Mouse (Mus musculus) limb, embryonic 10.5 days (tissue): ENCODE measurements at regions not wholly inside any gene's neighbourhood (a gene's known extent, or its start where the extent isn't known, plus 50 kb on each side); places are given as distances from the start of the nearest gene placed in this dataset.
"Not testable (repeated sequence)": the region's sequence is repeated elsewhere in the genome, so short reads cannot be mapped to it uniquely, and the experiment has no call there.

Source experiments
- DNase-seq: peaks from one replicate; pipeline ENCODE4 v3.0.0-alpha.2; 2017; ENCODE audit warnings: low spot score
- H3K27ac ChIP-seq: fragments of 300-500 bp; sonication (generic); 2 replicates; pipeline ENCODE4 v1.5.1; 2016; ENCODE audit warnings: mild to moderate bottlenecking
- H3K27me3 ChIP-seq: fragments of 300-500 bp; sonication (generic); 2 replicates; pipeline ENCODE4 v1.6.1; 2016; ENCODE audit warnings: low read depth, mild to moderate bottlenecking; ENCODE audit not compliant: poor library complexity, severe bottlenecking
- H3K36me3 ChIP-seq: fragments of 300-500 bp; sonication (generic); 2 replicates; pipeline ENCODE4 v1.6.1; 2016; ENCODE audit warnings: mild to moderate bottlenecking, moderate library complexity
- H3K4me1 ChIP-seq: fragments of 300-500 bp; sonication (generic); 2 replicates; pipeline ENCODE4 v1.6.1; 2016
- H3K4me3 ChIP-seq: fragments of 300-500 bp; sonication (generic); 2 replicates; pipeline ENCODE4 v1.5.1; 2016; ENCODE audit warnings: mild to moderate bottlenecking, moderate library complexity
- H3K9me3 ChIP-seq: fragments of 300-500 bp; sonication (generic); replicated peaks from 2 replicates; pipeline ENCODE4 v1.6.1; 2016; ENCODE audit warnings: mild to moderate bottlenecking
- WGBS: fragments of 180-500 bp; shearing (Covaris S2); methylation state at CpG from one replicate; pipeline ENCODE4 v1.1.7; 2016; 5-methylcytosine and 5-hydroxymethylcytosine counted together

DNA sequence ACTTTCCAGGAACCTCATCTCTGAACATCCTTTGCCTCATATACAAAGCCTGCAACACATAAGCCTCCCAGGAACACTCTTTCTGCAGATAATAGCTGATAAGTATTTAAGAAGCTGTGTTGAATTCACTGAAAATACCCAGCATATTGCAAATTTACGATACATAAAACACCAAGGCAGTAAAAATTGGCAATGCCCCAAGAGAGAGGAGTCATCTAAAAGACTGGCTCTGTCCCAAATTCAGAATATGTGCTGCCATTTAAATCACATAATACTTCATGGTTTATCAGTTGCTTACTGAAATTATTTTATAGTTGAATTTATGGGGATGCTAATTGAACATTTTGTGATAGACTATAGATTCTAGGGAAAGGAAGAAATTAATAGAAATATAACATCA, 172.3 kb upstream of the Fbxl7 start:
- no peak overlapping the region for H3K27ac ChIP-seq
- no peaks in the 10 kb centered on the region for H3K36me3 ChIP-seq
- no peak for DNase-seq
- WGBS = 86% methylated on average over 1 of the region's 1 CpGs
- no peaks in the 10 kb centered on the region for H3K9me3 ChIP-seq
- no peaks in the 10 kb centered on the region for H3K27me3 ChIP-seq
- H3K4me1 ChIP-seq = no peaks in the 10 kb centered on the region
- no peak overlapping the region for H3K4me3 ChIP-seq

DNA sequence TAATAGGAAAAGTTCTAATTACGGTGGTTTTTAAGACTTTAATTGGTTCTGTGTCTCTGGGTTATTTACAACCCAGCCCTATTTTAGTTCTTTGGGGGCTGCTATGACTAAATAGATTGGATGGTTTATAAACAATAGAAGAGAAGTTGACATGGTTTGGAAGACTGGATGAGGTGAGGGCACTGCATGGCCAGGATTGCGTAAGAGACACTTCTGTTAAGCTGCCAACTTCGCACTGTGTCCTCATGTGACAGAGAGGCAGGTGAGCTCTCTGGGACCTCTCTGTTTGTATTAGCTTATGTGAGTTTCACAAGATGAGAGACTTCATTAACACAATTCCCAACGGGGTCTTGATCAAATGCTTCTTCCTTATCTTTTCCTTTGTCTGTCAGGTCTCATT, 182.5 kb upstream of the Fbxl7 start:
- Histone ChIP-seq H3K4me3 (no peak overlapping the region), H3K27me3 (no peaks in the 10 kb centered on the region), H3K9me3 (no peaks in the 10 kb centered on the region), H3K27ac (no peak overlapping the region), H3K36me3 (no peaks in the 10 kb centered on the region), H3K4me1 (no peaks in the 10 kb centered on the region)
- DNase-seq = no peak
- WGBS = 90% methylated on average over 4 of the region's 4 CpGs

DNA sequence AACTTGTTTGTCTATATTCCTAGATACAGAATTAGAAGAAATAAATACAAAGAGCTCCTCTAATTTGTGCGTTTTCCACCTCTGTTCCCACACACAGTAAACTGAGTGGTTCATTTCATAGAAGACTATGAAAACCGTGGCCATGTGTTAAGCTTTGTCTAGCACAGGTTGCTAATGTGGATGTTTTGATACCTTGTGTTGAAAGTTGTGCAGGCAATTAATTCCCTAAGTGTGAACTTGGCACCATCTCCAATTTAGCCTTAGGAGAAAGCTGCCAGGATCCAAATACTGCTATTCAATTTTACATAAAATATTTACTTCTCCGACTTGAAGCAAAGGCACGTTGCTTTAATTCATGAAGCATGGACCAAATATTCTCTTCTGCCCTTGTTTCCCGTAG, 187.4 kb upstream of the Fbxl7 start:
- no peaks in the 10 kb centered on the region for H3K4me1 ChIP-seq
- 92% methylated on average over 5 of the region's 5 CpGs for WGBS
- H3K9me3 ChIP-seq = no peaks in the 10 kb centered on the region
- H3K36me3 ChIP-seq = no peaks in the 10 kb centered on the region
- DNase-seq = no peak
- H3K27ac ChIP-seq = no peak overlapping the region
- no peaks in the 10 kb centered on the region for H3K27me3 ChIP-seq
- no peak overlapping the region for H3K4me3 ChIP-seq

DNA sequence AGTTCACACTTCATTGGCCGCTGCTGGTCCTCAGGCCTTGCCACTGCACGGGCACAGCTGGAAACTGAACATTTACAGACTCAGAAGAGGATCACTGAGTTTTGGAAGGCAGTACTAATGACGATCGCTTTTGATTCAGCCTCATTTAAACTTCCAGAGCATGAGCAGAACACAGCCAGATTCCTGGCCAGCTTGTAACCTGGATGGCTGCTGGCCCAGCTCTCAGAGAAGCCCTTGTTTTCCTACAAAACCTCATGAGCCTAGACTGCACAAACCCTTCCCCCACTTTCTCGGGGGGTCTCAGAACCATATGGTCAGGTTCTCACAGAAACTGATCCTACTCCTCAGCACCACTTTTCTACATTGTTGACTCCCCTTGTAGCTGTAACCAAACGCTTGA, 188.2 kb upstream of the Fbxl7 start:
- Histone ChIP-seq H3K36me3 (no peaks in the 10 kb centered on the region), H3K4me3 (no peak overlapping the region), H3K27ac (no peak overlapping the region), H3K9me3 (no peaks in the 10 kb centered on the region), H3K4me1 (no peaks in the 10 kb centered on the region), H3K27me3 (no peaks in the 10 kb centered on the region)
- 81% methylated on average over 6 of the region's 6 CpGs for WGBS
- no peak for DNase-seq

DNA sequence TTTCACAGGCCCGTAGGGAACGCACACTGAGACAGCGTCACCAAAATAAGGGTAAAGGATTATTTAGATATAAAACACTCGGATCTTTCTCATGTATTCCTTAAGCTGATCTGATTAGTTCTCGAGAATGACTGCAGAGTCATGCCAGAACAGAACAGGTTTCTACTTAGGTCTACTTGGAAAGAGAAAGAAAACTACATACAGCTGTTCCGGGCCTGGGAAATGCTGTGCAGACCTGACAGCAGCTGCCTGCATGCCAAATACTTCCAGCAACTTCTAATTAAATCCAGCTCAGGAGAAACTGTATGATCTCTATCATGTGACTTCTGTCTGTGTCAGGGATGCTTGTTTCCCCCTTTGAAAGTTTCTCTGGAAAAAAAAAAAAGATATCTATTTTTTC, 193.8 kb upstream of the Fbxl7 start:
- Histone ChIP-seq H3K9me3 (no peaks in the 10 kb centered on the region), H3K27me3 (no peaks in the 10 kb centered on the region), H3K4me3 (no peak overlapping the region), H3K36me3 (no peaks in the 10 kb centered on the region), H3K27ac (no peak overlapping the region), H3K4me1 (0 out of 2 replicates have a peak, but pooled peaks cover 3% of the 10 kb centered on the region)
- DNase-seq = no peak
- WGBS = 84% methylated on average over 6 of the region's 6 CpGs

DNA sequence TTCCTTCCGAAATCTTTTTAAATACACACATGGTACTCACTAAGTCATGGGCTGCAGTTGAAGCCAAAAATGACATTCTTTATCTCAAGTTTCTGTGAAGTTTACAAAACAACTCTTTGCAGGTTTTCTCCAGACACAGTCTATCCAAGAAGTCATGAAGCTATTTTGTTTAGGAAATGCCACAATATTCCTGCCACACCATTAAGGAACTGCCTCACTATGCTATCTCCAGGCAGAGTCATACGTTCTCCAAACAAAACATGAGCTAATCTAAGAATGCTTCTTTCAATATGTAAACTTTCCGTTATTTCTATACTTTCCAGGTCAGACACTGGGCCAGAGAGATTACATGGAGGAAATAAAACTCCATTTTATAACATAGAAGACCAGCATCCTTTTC, 198.7 kb upstream of the Fbxl7 start:
- H3K4me1 ChIP-seq = 0 out of 2 replicates have a peak, but pooled peaks cover under 1% of the 10 kb centered on the region
- H3K4me3 ChIP-seq = no peak overlapping the region
- no peaks in the 10 kb centered on the region for H3K36me3 ChIP-seq
- 90% methylated on average over 3 of the region's 3 CpGs for WGBS
- H3K9me3 ChIP-seq = no peaks in the 10 kb centered on the region
- H3K27ac ChIP-seq = no peak overlapping the region
- H3K27me3 ChIP-seq = no peaks in the 10 kb centered on the region
- DNase-seq = no peak

DNA sequence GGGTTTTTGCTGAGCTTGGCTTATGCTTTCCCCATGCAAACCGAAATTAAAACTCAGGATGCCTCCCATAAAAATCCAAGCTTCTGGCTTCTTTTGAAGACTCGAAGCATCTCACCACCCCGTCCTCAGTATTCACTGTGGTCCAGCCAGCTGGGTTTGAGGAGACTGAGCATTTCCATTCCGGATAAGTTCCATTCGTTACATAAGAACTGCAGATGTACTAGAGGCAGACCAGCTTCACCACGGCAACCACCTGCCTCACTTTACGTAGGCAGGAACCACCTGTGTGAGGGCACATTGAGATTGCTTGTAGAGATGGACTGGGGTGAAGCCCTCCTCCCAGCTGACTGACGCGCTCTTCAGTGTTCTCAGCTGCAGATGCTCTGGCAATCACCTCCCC, 199.9 kb upstream of the Fbxl7 start:
- no peak for DNase-seq
- H3K4me1 ChIP-seq = no peaks in the 10 kb centered on the region
- H3K27ac ChIP-seq = no peak overlapping the region
- H3K4me3 ChIP-seq = no peak overlapping the region
- 95% methylated on average over 9 of the region's 9 CpGs for WGBS
- H3K27me3 ChIP-seq = no peaks in the 10 kb centered on the region
- no peaks in the 10 kb centered on the region for H3K9me3 ChIP-seq
- no peaks in the 10 kb centered on the region for H3K36me3 ChIP-seq

DNA sequence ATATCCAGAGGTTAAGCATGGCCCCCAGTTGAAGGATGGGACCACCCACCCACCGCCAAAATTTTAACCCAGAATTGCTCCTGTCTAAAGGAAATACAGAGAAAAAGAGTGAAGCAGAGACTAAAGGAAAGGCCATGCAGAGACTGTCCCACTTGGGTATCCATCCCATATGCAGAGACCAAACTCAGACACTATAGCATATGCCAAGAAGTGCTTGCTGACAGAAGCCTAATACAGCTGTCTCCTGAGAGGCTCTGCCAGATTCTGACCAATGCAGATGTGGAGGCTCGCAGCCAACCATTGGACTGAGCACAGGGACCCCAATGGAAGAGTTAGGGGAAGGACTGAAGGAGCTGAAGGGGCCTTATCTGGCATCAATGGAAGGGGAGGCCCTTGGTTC, 206.2 kb upstream of the Fbxl7 start:
- not testable (repeated sequence) for H3K27ac ChIP-seq, H3K9me3 ChIP-seq, H3K4me3 ChIP-seq, H3K4me1 ChIP-seq, H3K27me3 ChIP-seq, DNase-seq, H3K36me3 ChIP-seq
- 87% methylated on average over 2 of the region's 2 CpGs for WGBS

DNA sequence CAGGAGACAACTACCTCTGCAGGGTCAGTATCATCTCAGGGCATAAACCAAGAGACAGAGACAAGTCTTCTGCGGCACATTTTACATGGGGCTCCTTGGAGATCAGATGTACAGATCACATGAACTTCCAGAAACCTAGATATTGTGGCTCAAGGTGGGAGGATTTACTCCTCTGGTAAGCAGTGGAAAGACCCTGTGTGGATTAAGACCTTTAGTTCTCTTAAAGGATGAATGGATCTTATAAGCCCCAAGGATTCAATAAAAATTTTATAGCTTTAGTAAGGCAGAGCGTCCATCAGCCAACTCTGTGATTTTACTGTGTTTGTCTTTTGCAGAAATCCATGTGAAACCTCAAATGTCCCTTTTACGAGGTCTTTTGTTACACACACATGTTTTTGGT, 213.8 kb upstream of the Fbxl7 start:
- Histone ChIP-seq H3K36me3 (no peaks in the 10 kb centered on the region), H3K9me3 (no peaks in the 10 kb centered on the region), H3K4me3 (no peak overlapping the region), H3K27ac (no peak overlapping the region), H3K4me1 (no peaks in the 10 kb centered on the region), H3K27me3 (no peaks in the 10 kb centered on the region)
- 55% methylated on average over 3 of the region's 3 CpGs for WGBS
- DNase-seq = no peak

DNA sequence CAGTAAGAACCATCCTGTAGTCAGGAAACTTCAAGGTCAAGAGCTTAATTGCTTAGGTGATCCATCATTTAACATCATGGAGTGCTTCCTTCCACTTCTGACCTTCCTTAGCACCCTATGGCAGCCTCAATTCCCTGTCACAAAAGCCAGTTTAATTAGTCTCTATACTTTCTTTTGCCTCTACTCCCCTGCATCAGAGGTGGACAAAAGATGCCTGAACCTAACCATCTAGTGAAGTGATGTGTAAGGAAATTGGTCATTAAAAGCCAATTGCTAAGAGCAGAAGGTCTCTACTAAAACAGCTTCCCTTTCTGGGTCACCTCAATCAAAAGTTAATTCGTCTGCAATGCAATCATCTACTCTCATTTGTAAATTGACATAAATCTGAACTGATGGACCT, 234.3 kb upstream of the Fbxl7 start:
- H3K36me3 ChIP-seq = no peaks in the 10 kb centered on the region
- no peak overlapping the region for H3K4me3 ChIP-seq
- H3K9me3 ChIP-seq = no peaks in the 10 kb centered on the region
- no peaks in the 10 kb centered on the region for H3K27me3 ChIP-seq
- no peak for DNase-seq
- H3K27ac ChIP-seq = no peak overlapping the region
- WGBS = 31% methylated on average over 1 of the region's 1 CpGs
- peaks cover 9% of the 10 kb centered on the region; the same call in 1 of the 2 replicates for H3K4me1 ChIP-seq

DNA sequence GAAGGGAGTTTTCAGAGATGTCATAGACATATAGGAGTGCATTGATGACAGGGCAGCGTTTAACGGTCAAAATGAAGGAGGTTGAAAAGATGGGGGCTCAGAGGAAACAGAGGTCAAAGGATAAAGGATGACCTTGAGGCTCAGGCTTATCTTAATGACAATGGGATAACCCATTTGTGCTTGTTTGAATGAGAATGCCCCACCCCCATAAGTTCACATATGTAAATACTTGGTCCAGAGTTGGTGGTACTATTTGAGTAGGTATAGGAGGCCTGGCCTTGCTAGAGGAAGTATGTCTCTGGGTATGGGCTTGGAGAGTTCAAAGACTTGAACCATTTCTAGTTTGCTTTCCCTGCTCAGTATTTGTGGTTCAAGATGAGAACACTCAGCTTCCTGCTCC, 237.4 kb upstream of the Fbxl7 start:
- Histone ChIP-seq H3K27ac (no peak overlapping the region), H3K9me3 (no peaks in the 10 kb centered on the region), H3K27me3 (no peaks in the 10 kb centered on the region), H3K4me1 (peaks cover 9% of the 10 kb centered on the region; the same call in 1 of the 2 replicates), H3K4me3 (no peak overlapping the region), H3K36me3 (no peaks in the 10 kb centered on the region)
- 90% methylated on average over 2 of the region's 2 CpGs for WGBS
- no peak for DNase-seq

DNA sequence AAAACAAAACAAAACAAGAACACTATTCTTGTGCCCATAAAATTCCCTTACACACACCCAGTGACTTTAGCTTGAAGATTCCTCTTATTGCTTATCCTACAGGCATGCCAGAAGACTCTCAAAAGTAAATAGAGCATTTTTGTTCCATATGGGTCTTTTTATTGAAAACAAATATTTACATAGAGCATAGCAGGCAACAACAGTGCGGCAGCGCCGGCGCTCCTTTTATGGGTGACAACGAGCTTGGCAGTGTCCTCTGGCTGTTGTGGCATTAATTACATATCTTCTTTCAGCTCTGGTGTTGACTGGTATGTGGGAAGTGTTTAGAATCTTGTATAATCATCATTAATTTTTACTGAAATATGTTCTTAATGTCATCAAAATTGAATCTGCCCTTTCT, 242.2 kb upstream of the Fbxl7 start:
- 92% methylated on average over 5 of the region's 5 CpGs for WGBS
- H3K4me3 ChIP-seq = no peak overlapping the region
- H3K9me3 ChIP-seq = no peaks in the 10 kb centered on the region
- H3K27ac ChIP-seq = no peak overlapping the region
- H3K36me3 ChIP-seq = no peaks in the 10 kb centered on the region
- no peak for DNase-seq
- no peaks in the 10 kb centered on the region for H3K4me1 ChIP-seq
- no peaks in the 10 kb centered on the region for H3K27me3 ChIP-seq

DNA sequence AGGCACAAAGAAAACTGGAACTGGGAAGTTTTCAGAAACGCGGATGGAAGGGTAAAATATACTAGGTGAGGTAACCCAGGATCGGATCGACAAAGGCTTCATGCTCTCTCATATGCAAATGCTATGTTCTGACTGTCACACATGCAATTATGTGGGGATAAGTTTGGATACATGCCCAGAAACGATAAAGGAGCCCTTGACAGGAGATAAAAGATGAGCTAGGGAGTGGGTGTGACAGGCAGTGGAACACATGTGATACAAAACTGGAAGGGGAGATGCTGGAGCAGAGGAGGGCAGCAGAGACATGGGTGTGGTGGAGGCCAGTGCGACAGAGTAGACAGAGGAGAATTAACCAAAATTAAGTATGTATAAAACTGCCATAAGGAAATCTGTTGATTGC, 250.5 kb upstream of the Fbxl7 start:
- H3K4me1 ChIP-seq = no peaks in the 10 kb centered on the region
- no peak overlapping the region for H3K27ac ChIP-seq
- no peak overlapping the region for H3K4me3 ChIP-seq
- H3K36me3 ChIP-seq = no peaks in the 10 kb centered on the region
- no peaks in the 10 kb centered on the region for H3K27me3 ChIP-seq
- DNase-seq = no peak
- WGBS = 87% methylated on average over 6 of the region's 6 CpGs
- H3K9me3 ChIP-seq = no peaks in the 10 kb centered on the region

DNA sequence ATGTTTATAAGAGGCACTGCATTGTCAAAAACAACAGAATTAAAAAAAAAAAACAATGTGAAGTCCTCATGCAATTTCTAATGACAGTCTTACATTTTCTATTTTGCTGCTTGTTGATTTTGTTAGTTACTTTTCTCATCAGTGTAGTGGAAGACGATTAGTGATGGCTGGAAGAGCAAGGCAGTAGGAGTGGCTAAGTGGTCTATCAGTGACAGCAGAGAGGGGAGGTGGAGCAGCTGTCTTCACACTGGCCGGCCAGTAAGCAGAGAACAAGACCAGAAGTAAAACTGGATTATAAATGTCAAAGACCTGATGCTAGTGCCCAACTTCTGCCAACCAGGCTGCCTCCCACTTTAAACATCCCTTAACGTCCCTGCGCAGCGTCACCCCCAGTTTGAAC, 265.6 kb upstream of the Fbxl7 start:
- Histone ChIP-seq H3K27ac (no peak overlapping the region), H3K4me1 (no peaks in the 10 kb centered on the region), H3K27me3 (no peaks in the 10 kb centered on the region), H3K9me3 (no peaks in the 10 kb centered on the region), H3K4me3 (no peak overlapping the region), H3K36me3 (no peaks in the 10 kb centered on the region)
- WGBS = 69% methylated on average over 5 of the region's 5 CpGs
- DNase-seq = no peak
